Mouse (Mus musculus) G1E (cell line): ENCODE results near the gene Nodal.

Source experiments
- CTCF ChIP-seq: IDR thresholded peaks from 2 replicates; pipeline ENCODE4 v1.5.1; 2012; ENCODE audit warnings: low read depth, low read length, inconsistent platforms, mixed read lengths
- GATA2 ChIP-seq: IDR thresholded peaks from 2 replicates; pipeline ENCODE4 v1.6.1; 2012; ENCODE audit warnings: low read depth, low read length, inconsistent platforms, borderline replicate concordance
- POLR2AphosphoS5 ChIP-seq: IDR thresholded peaks from 2 replicates; pipeline ENCODE4 v1.6.1; 2012; ENCODE audit warnings: low read depth, low read length, inconsistent platforms; ENCODE audit not compliant: insufficient replicate concordance

DNA sequence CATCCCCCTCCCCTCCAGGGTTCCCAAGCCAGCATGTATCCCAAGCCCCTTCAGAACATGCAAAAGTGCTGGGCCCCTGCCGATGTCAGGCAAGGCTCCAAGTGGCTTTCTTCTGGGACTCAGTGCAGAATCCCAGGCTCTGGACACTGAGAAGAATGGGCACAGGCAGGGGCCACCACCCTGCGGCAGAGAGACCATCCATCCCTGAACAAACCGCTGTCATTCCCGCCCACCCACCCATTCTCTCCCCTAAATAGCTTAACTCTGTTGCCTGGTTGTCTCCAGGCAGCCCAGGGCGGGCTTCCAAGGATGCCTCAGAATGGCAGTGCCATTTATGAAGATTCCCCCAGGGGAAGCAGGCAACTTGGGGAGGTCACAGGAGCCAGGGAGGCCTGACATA, 28.8 kb upstream of the Nodal start:
- TF ChIP-seq POLR2AphosphoS5 (no peak), CTCF (no peak), GATA2 (no peak)
